Mouse (Mus musculus) limb, embryonic 15.5 days (tissue): Measurements from ENCODE around the gene Olfr881. TPM values are rescaled to one million over a fixed set of nuclear protein-coding genes. Genes with fewer than 3 reads are reported as not detected.

Experiments
- ATAC-seq: fragments of 200-750 bp; cut with Nextera tagmentation; 2 replicates; pipeline ENCODE4 v1.8.0; 2017; ENCODE audit warnings: low read depth, moderate TSS enrichment; ENCODE audit not compliant: insufficient number of reproducible peaks, low FRiP score, low TSS enrichment
- H3K27ac ChIP-seq: fragments of 300-500 bp; sonication (generic); 2 replicates; pipeline ENCODE4 v1.5.1; 2015; ENCODE audit warnings: moderate library complexity, mild to moderate bottlenecking, inconsistent platforms
- H3K27me3 ChIP-seq: fragments of 300-500 bp; sonication (generic); 2 replicates; pipeline ENCODE4 v1.6.1; 2015; ENCODE audit warnings: inconsistent platforms
- H3K36me3 ChIP-seq: fragments of 300-500 bp; sonication (generic); 2 replicates; pipeline ENCODE4 v1.6.1; 2015; ENCODE audit warnings: inconsistent platforms
- H3K4me1 ChIP-seq: fragments of 300-500 bp; sonication (generic); 2 replicates; pipeline ENCODE4 v1.6.1; 2015; ENCODE audit warnings: inconsistent platforms
- H3K4me2 ChIP-seq: fragments of 300-500 bp; sonication (generic); 2 replicates; pipeline ENCODE4 v1.6.1; 2015; ENCODE audit warnings: mild to moderate bottlenecking, inconsistent platforms
- H3K4me3 ChIP-seq: fragments of 300-500 bp; sonication (generic); 2 replicates; pipeline ENCODE4 v1.5.1; 2015; ENCODE audit warnings: mild to moderate bottlenecking, inconsistent platforms
- H3K9ac ChIP-seq: fragments of 300-500 bp; sonication (generic); 2 replicates; pipeline ENCODE4 v1.6.1; 2015; ENCODE audit warnings: inconsistent platforms
- H3K9me3 ChIP-seq: fragments of 300-500 bp; sonication (generic); 2 replicates; pipeline ENCODE4 v1.6.1; 2016; ENCODE audit warnings: inconsistent platforms
- WGBS: fragments of 180-500 bp; shearing (Covaris S2); methylation state at CpG from one replicate; pipeline ENCODE4 v1.1.7; 2015; 5-methylcytosine and 5-hydroxymethylcytosine counted together
- polyA plus RNA-seq: library from polyadenylated mRNA; unstranded; fragments of >200 nt; fragmentation: Nextera tagmentation; extraction: Ambion mirVana; gene quantifications from 2 replicates; pipeline ENCODE4 v1.2.1, GENCODE M21; 2015

Gene Olfr881
- not detected in 2 replicates for polyA plus RNA-seq

DNA sequence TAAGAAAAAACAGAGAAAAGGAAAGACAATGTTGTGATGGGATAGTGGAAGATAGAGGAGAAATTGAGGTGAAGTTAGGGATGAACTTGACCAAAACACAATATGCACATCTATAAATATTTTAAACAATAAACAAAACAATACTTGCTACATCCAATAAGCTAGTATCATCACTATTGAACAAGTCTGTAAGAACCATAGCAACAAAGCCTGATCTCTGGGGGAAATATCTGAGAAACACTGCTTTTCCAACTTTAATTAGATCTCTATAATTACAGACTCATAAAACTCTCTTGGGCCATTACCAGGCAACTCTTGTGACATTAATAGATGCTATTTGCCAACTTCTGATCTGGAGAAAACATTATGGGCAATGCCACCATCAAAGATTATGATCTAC is at the start of gene Olfr881:
Olfr881 (plus strand) TSS at position 301 of the 400 bp plus-strand sequence.
- H3K27ac ChIP-seq = no peak within 1 kb of the TSS
- H3K4me3 ChIP-seq = no peak within 1 kb of the TSS
- no peaks in the 10 kb centered on the region for H3K4me1 ChIP-seq
- no peak for ATAC-seq
- no peaks in the 10 kb centered on the region for H3K27me3 ChIP-seq
- no peak within 1 kb of the TSS for H3K9ac ChIP-seq
- no peak within 1 kb of the TSS for H3K4me2 ChIP-seq
- H3K9me3 ChIP-seq = no peaks in the 10 kb centered on the region
- no peaks in the 10 kb centered on the region for H3K36me3 ChIP-seq

DNA sequence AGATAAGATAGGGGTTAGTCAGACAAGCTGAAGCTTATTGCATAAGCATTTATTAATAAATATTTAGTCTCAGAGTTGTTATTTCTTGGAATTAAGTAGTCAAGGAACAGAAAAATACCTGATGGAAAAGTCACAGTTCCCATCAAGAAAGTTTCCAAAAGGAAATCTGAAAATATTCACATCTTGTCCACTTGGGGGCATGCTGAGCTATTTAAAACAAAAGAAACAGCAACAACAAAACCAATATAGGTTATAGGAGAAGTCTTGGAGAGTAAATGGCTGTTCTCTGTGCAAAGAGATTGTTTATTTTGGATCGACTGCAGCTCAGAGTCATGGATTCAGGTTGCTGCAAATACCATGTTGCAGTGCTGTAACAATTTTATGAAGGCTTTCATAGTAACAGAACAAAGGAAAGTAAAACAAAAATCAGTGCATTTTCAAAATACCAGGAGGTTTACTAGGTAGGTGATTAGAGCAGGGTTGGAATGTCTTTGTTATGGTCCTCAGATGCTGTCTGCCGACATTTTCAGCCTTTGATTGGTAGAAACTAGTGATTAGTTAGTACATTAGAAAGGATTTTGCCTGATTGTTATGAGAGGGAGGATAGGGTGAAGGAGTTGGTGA is 7.1 kb downstream of the Olfr881 start:
- 32% methylated on average over 2 of the region's 2 CpGs for WGBS
- no peaks in the 10 kb centered on the region for H3K9me3 ChIP-seq
- H3K9ac ChIP-seq = no peak overlapping the region
- H3K4me1 ChIP-seq = no peaks in the 10 kb centered on the region
- no peak overlapping the region for H3K4me3 ChIP-seq
- no peak overlapping the region for H3K4me2 ChIP-seq
- no peak overlapping the region for H3K27ac ChIP-seq
- no peaks in the 10 kb centered on the region for H3K27me3 ChIP-seq
- ATAC-seq = no peak
- H3K36me3 ChIP-seq = no peaks in the 10 kb centered on the region

- Histone ChIP-seq H3K4me1 (no peaks in the 10 kb centered on the region), H3K36me3 (no peaks in the 10 kb centered on the region), H3K4me3 (no peak overlapping the region), H3K9me3 (no peaks in the 10 kb centered on the region), H3K4me2 (no peak overlapping the region), H3K27ac (no peak overlapping the region), H3K27me3 (no peaks in the 10 kb centered on the region), H3K9ac (no peak overlapping the region)
- 56% methylated on average over 1 of the region's 1 CpGs for WGBS
- no peak for ATAC-seq
Observed at GRCm38 (mm10) chr9:38000021-38000420, 8.4 kb downstream of the Olfr881 start.

DNA sequence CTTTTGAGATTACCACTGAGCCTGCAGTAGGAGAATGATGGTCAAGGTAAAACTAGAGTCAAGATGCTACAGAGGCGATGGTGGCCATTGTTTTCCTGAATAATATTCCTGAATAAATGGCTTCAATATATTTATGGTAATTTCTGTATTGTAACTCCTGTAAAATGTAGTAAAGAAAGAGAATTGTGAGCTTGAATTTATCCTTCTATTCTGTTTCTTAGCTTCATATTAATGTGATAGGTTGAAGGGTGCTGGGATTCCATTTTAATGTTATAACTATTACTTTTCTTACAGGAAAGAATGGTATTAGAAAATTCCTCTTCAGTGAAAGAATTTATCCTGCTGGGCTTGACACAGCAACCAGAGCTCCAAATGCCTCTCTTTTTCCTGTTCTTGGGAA is 33.9 kb downstream of the Olfr881 start, which contains the start of gene Olfr883:
Olfr883 (plus strand) TSS at position 301 of the 400 bp plus-strand sequence.
- no peak within 1 kb of the TSS for H3K4me3 ChIP-seq
- WGBS = 91% methylated on average over 1 of the region's 1 CpGs
- no peak within 1 kb of the TSS for H3K27ac ChIP-seq
- no peaks in the 10 kb centered on the region for H3K9me3 ChIP-seq
- no peak within 1 kb of the TSS for H3K4me2 ChIP-seq
- H3K27me3 ChIP-seq = no peaks in the 10 kb centered on the region
- H3K4me1 ChIP-seq = no peaks in the 10 kb centered on the region
- no peak for ATAC-seq
- H3K36me3 ChIP-seq = no peaks in the 10 kb centered on the region
- no peak within 1 kb of the TSS for H3K9ac ChIP-seq

Other genes with a start within 250 kb of the Olfr881 start
- gene Olfr874, start 246.7 kb upstream of the Olfr881 start, polyA plus RNA-seq = not detected in 2 replicates
- not detected in 2 replicates for gene Olfr875, start 220.0 kb upstream of the Olfr881 start, polyA plus RNA-seq
- not detected in 2 replicates for gene Olfr876, start 188.8 kb upstream of the Olfr881 start, polyA plus RNA-seq
- not detected in 2 replicates for gene Olfr877, start 137.6 kb upstream of the Olfr881 start, polyA plus RNA-seq
- gene Olfr145, start 95.1 kb upstream of the Olfr881 start, polyA plus RNA-seq = not detected in 2 replicates
- not detected in 2 replicates for gene Olfr878, start 74.0 kb upstream of the Olfr881 start, polyA plus RNA-seq
- not detected in 2 replicates for gene Olfr883, start 34.0 kb downstream of the Olfr881 start, polyA plus RNA-seq
- gene Olfr884, start 54.7 kb downstream of the Olfr881 start, polyA plus RNA-seq = not detected in 2 replicates
- not detected in 2 replicates for gene Olfr885, start 69.5 kb downstream of the Olfr881 start, polyA plus RNA-seq
- not detected in 2 replicates for gene Olfr887, start 92.2 kb downstream of the Olfr881 start, polyA plus RNA-seq
- gene Olfr888, start 116.3 kb downstream of the Olfr881 start, polyA plus RNA-seq = not detected in 2 replicates
- 0.06 and 0.08 TPM in 2 replicates for gene Olfr889, start 123.4 kb downstream of the Olfr881 start, polyA plus RNA-seq
- gene Olfr890, start 150.7 kb downstream of the Olfr881 start, polyA plus RNA-seq = not detected in 2 replicates
- not detected in 2 replicates for gene Olfr891, start 189.0 kb downstream of the Olfr881 start, polyA plus RNA-seq
- gene Olfr893, start 216.5 kb downstream of the Olfr881 start, polyA plus RNA-seq = 0.07 TPM in 1 of 2 replicates, not detected in the other
- not detected in 2 replicates for gene Olfr894, start 226.2 kb downstream of the Olfr881 start, polyA plus RNA-seq